Mouse (Mus musculus) cerebellum, adult 9-11 months (tissue): ENCODE measurements around the gene Gm30083.
A peak's percentile ranks its signal among the peaks of the same experiment; 100 is the strongest.

Experiments
- DNase-seq: peaks from one replicate; pipeline ENCODE4 v3.0.0; 2022

Gm30083 gene

DNA sequence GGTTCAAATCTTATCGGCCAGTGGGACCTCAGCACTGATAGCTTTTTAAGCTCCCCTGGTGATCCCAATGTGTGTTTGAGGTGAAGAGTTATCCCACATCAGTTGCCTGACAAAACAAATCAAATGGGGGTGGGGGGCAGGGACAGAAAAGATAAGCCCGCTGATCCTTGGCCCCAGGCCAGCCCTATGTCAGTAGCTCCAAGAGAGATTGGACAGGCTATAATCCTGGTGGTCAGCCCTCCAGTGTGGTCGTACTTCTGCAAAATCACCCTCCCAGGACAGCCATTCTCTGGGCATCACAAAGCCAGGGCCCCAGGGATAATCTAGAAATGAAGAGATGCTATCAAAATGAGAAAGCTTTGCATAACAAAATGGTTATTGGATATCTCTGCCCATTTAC, 56.1 kb downstream of the Gm30083 start:
- no peak for DNase-seq

DNA sequence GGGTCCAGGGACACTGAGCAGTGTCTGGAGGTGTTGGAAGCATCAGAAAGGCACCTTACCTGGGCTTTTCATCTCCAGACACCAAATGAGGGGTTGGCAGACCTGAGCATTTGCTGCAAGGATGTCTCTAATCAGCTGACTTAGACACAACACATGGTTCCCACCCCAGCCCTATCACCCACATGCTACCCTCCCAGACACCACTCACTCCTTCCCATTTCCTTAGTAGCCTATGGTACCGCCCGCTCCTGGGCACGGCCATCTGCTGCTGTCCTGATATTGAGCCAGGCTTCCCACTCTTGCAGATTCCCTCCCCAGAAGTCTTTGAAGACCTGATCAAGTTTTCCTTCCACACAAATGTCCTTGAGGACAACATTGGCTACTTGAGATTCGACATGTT, 56.8 kb downstream of the Gm30083 start:
- DNase-seq: no peak

DNA sequence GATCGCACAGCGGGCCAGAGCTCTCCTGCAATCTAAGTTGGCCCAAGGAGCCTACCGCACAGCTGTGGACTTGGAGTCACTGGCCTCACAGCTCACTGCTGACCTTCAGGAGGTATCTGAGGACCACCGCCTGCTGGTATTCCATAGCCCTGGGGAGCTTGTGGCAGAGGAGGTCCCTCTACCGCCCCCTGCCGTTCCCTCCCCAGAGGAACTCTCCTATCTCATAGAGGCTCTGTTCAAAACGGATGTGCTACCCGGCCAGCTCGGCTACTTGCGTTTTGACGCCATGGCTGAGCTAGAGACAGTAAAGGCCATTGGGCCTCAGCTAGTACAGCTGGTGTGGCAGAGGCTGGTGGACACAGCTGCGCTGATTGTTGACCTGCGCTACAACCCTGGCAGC, 58.9 kb downstream of the Gm30083 start:
- DNase-seq: no peak

DNA sequence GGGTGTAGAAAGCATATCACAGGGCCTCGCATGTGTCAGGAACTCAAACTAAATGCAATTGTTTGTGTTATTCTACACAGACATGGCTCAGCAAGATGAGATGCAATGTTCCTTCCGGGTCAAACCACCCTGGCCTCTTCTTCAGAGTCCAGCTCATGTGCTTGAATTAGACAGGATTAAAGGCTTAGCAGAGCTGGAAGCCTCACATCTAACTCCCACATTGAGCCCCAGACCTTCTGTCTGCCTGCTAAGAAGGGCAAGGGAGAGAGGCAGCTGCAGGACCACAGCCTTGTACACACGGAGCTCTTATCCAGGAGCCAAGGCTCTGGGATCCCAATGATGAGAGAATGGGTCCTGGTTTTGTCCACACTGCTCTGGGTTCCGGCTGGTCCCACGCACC, 61.2 kb downstream of the Gm30083 start, which contains the start of gene Rbp3:
TSS of gene Rbp3 (plus strand) at position 243 of the 400 bp plus-strand sequence.
- no peak for DNase-seq

DNA sequence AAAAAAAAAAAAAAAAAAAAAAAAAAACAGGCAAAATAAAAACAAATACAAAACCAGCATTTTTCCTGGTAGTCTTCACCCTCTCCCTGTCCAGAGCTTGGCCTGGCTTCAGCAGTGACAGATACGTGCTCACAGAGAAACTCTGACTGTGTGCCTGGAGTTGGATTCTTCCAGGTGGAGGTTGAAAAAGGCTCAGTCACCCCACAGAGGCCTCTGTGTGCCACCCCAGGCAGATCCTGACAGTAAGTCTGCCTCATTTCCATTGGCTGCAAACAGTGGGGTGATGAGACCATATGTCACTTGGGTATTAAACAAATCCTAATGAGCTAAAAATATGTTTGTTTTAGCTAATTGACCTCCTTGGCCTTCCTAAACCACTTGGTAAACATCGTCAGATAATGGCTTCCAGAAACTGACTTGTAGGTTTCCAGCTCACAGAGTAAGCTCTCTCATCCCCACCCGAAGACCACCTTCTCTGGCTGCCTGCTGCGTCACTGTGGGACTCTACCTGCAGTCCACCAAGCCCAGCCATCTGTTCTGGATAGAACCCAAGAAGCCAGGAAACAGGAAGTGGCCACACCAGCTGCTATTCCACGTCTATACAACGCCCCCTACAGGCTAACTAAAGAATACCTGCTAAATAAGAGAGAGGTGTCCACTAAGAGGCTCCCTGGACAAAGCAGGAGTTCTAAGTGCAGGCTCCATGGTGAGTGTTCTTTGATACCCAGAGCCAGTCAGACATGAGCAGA, 62.6 kb downstream of the Gm30083 start:
- DNase-seq: peak; percentile 62

DNA sequence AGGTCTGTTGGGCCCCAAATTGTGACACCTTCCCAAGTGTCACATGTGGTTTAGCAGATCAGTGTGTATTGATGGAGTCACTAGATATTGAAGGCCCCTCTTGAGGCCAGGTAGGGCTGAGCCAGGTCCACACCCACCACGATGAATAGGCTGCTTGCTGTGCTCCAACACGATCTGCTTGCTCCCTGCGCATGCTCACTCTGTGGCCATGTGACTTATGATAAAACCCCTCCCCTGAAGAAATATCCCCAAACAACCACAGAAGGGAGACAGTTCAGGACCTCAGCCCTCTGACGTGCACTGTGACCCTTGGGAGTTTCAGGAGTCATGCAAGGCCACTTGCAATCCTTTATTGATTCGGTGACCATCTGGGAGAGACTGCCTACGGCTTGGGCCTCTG, 68.9 kb downstream of the Gm30083 start:
- no peak for DNase-seq

DNA sequence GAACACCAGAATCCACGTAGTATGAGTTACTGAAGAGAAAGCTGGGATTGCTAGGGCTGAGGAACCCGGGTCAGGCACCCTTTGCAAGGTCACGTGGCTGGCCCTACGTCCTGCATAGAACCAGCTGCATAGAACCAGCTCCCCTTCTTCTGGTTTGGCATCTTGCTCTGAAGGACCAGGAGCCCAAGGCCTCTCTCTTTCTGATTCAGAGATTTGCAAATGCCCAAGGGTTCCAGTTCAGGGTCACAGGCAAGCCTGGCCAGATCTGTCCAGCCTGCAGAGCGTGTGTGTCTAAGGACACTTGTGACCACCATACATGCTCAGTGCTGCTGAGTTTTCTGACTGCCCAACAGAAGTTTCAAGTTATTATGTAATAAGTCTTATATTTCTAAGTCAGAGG, 72.8 kb downstream of the Gm30083 start:
- no peak for DNase-seq

DNA sequence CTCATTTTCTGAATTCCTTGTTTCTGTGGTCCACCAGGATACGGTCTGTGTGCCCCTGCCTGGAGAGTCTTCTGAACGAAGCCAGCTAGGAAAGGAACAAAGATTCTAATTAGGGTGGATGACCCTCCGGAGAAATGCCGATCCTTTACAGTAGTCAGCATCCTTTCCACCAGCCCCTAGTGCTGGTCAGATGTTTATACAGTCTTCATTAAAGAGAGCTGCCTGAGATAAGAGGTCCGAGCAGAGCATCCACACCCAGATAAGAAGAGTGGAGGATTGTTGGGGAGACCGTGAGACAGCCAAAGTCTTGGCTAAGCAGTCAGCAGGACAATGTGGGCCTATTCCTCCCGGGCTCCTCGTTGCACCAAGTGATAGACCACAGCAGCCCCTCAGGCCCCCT, 74.2 kb downstream of the Gm30083 start, which contains the start of gene Gdf2:
TSS of gene Gdf2 (plus strand) at position 301 of the 400 bp plus-strand sequence.
- no peak for DNase-seq

DNA sequence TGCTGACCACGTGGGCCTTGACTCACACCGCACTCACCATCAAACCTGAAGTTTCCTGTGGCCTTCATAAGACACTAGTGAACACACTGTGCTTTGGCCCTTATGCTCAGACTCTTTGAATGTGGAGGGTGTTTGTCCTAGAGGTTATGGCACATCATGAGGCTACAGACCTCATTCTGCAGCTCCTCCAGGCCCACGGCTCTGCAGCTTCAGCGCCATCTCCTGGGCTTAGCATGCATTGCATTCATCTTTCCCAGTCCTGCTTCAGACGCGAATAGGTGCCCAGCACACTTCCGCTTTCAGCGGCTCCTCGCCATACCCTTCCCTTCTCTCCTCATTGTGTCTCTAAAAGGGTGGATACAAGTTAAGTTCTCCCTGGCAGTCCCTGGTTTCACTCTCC, 75.9 kb downstream of the Gm30083 start:
- DNase-seq: peak; percentile 53
